Mouse (Mus musculus) erythroblast, embryonic 14.5 days (primary cell): ENCODE measurements around the gene Olfr180.

Source experiments
- GATA1 ChIP-seq: IDR thresholded peaks from 2 replicates; pipeline ENCODE4 v1.6.1; 2012; ENCODE audit warnings: low read length, inconsistent platforms, mixed read lengths
- TAL1 ChIP-seq: IDR thresholded peaks from 3 replicates; pipeline ENCODE4 v1.6.1; 2012; ENCODE audit warnings: low read length, inconsistent platforms, mixed read lengths

- TF ChIP-seq TAL1 (no peak), GATA1 (no peak)
Observed at GRCm38 (mm10) chr16:58884416-58884815, 44.8 kb downstream of the Olfr180 start.
